Mouse (Mus musculus) adrenal gland, adult 2 months (tissue): ENCODE measurements at regions not wholly inside any gene's neighbourhood (a gene's known extent, or its start where the extent isn't known, plus 50 kb on each side); places are given as distances from the start of the nearest gene placed in this dataset.
A peak's percentile ranks its signal among the peaks of the same experiment; 100 is the strongest.

ENCODE experiments used
- DNase-seq: peaks from one replicate; pipeline ENCODE4 v3.0.0; 2021

- no peak for DNase-seq
Measured at GRCm38 (mm10) chr15:31673038-31673437, 71.4 kb downstream of the Fam173b start.

DNA sequence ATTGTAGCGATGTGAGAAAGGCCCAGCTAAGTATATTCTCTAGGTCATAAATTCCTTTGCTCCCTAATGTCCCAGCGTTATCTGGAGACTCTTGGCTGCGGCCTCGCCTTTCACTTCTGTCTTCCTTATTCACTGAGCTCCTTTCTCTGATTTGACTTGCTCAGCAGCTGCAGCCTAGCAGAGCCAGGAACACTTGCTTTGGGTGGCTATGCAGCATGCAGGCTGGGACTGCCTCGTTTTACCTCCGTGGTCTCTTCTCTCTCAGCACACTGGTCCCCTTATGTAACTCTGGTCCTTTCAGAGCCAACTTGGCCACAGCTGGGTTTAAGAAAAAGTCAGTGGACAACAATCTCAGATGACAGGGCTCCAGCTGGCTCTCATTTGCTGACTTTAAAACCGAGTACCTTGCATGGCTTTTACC lies 75.1 kb downstream of the Fam173b start:
- DNase-seq = no peak

- DNase-seq = no peak
Measured at GRCm38 (mm10) chr15:31693109-31693508, 91.5 kb downstream of the Fam173b start.

- DNase-seq = no peak
Measured at GRCm38 (mm10) chr15:31694877-31695671, 93.4 kb downstream of the Fam173b start.

GRCm38 (mm10) chr15:31703400-31703799 lies 101.7 kb downstream of the Fam173b start:
- DNase-seq = no peak

GRCm38 (mm10) chr15:31707416-31707815 lies 105.8 kb downstream of the Fam173b start:
- no peak for DNase-seq

- DNase-seq = no peak
Measured at GRCm38 (mm10) chr15:31721019-31721418, 119.4 kb downstream of the Fam173b start.

GRCm38 (mm10) chr15:31722429-31722828 lies 120.8 kb downstream of the Fam173b start:
- DNase-seq = no peak

DNA sequence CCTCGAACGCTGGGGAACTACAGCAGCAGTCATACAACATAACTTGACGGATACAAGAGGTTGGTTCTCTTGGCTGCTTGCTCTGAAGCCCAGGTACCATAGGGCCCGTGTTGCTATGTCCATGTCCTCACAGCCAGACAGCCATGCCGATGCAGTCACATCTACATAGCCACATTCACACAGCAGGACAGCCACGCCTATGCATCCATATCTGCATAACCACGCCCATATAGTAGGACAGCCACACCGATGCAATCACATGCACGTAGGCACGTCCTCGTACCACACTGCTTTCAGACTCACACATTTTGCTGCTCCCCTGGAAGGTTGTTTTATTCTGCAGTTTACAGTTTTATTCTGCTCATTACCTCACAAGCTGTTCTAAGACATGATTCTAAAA lies 122.6 kb downstream of the Fam173b start:
- DNase-seq = peak; percentile 7

DNA sequence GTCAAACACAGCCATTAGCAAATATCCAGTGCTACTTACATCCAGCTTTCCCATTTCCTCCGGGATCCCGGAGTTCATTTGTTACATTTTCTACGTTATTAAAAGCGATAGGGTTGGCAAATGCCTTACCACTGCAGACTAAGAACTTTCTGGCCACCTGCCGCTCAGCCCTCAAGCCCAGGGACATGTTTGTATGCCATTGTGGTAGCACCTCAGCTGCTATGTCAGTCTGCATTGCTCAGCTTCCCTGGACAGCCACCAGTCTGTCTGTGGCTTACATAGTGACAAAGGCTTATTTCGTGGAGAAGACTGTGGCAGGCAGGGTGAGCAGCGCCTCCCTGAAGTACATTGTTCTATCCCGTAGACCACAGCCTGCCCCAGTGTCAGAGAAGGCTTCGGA lies 127.5 kb downstream of the Fam173b start:
- no peak for DNase-seq

DNA sequence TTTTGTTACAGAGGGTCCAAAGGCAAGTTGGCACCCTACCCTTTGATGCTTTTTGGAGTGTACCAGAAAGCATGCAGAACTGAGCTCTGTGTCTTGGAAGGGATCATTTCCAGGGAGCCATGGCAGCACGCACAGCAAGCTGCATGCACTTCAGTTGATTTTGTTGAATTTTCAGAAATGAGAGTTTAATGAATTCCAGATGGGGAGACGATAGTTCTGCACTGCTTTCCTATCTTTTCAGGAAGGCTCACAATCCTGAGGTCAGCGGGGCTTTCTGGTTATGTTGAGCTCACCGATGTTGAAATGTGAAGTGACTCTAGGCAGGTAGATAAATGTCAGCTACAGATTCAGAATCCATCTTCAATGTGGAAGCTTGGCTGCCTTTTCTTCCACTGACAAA lies 140.0 kb downstream of the Fam173b start:
- DNase-seq = no peak

GRCm38 (mm10) chr15:31744570-31744969 lies 142.9 kb downstream of the Fam173b start:
- no peak for DNase-seq

GRCm38 (mm10) chr15:31752632-31753031 lies 151.0 kb downstream of the Fam173b start:
- no peak for DNase-seq

DNA sequence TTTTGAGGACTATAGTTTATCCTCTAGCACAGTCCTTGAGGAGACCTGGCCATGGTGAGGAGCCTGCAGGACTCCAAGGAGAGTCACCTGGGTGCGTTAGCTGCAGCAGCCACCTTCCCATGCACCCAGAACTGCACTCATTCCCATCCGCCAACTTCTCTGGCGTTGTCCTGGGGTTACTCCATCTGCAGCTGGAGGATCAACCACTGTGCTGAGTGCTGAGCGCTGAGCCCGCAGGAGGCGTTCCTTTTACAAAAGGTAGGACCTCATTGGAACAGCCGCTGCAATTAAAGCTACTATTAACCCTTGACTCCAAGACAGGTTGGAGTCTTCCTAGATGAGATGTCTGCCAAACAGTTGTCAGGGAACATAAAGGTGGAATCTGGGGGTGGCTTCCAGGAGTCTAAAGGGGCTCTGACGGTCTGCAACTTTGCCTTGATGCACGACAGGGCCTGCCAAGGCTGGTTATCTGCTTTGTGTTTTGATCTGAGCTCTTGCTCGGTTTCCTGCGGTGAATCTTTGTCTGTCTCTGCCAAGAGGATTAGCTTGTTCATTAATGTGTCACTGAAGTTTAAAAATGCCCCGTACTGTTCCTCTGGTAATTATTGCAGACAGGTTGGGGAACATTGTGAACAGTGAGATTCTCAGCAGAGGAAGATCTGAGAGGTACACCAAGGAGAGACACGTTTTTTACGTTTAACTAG lies 152.1 kb downstream of the Fam173b start:
- no peak for DNase-seq

DNA sequence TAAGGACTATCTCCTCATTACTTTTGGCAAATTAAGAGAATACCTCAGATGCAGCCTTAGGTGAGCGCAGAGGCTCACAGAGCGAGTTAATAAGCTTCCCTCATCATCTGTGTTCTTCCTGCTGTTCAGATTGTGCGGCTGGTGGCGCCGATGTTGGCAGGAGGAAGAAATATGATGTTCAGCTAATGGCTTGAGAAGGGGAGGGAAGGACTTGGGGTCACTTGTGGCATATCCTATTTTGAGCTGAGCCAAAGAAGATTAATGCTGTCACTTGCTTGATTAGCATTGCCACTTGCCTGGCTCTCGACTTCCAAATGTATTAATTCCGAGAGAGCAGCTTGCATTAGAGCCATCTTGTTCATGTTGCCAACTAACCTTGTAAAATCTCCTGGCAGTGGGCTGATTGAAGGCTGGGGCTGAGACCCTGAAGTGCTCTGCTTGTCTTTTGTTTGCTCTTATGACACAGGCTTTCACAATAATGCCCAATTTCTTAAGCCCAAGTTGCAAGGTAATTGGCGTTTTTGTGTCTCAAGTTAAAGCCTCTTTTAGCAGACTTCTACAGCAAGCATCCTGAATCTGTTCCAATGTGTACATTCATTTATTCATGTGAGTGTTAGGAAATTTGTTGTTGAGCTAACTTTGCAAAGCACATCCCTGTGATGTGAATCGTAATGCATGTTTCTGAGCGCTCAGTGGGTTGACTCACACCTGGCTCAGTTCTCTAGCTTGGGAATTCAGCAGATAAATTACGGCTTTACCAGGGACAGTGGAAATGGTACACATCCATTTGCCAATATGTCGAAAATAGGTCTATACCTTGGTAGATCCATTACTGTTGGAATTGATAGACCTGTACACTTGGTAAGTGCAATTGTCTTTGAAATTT lies 167.6 kb downstream of the Fam173b start:
- no peak for DNase-seq

DNA sequence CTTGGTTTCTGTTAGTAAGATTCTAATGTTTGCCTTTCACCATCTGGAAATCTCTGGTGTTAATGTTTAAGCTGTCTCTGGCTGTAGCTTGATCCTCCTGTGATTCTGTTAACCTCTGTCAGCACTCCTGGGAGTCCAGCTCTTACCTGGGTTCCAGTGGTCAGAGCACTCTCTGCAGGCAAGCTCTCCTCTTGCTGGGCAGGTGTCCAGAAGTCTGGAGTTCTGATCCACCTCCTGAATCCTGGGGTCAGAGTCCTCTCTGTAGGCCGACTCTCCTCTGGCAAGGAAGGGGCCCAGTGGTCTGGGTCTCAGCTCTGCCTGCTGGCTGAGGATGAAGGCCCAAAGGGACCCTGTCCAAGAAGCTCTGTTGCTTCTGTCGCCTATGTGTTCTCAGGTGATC lies 181.4 kb downstream of the Fam173b start:
- no peak for DNase-seq

DNA sequence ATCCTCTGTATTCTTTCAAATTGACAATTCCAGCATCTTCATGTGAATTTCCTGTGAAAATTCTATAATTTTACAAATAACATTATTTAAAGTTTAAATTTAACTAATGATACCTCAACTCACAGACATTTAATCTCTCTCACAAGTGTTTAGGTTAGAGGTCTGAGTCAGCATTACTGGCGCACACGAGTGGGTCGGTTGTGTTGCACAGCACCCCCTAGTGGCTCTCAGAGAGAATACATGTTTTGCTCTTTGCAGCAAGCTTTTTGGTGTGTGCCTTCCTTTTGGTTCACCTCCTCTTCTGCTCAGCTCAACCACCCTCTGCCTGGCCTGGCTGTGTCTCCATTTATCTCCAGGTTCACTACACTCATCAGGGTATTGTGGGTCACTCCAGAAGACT lies 183.4 kb downstream of the Fam173b start:
- DNase-seq = no peak

DNA sequence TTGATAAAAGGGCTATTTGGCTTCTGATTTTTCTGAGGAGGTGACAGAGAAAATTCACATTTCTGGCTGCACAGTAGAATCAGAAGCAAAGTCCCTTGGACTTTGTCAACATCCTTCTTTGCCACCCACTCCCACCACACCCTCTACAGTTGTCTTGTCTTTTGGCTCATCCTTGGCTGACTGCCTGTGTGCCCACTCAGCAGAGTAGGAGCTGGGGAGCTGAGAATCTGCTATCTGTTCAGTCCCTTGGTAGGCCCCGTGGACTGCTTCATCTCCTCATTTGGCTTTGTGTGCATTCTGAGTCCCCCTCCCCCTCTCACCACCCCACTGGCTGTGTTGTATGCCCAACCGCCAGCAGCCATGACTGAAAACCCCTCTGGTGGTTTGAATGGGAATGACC lies 197.2 kb downstream of the Fam173b start:
- DNase-seq = no peak

DNA sequence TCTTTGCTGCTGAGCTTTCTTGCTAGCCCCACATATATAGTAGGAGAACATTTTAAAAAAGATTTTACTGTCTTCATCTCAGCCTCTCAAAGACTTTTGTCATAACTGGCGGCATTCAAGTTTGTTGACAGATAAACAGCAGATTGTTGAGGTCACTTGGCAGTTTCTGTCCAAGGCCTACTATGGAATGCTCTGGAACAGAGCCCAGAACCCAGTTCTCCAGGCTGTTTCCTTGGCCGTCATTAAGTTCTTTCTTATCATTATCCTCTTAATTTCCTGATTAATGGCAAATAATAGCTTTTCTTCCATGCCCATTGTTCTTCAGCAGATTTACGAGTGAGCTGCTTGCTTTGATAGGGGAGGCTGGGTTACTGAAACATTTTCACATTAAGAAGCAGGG lies 203.9 kb downstream of the Fam173b start:
- peak; percentile 48 for DNase-seq

GRCm38 (mm10) chr15:31815551-31815950 lies 213.9 kb downstream of the Fam173b start:
- no peak for DNase-seq

DNA sequence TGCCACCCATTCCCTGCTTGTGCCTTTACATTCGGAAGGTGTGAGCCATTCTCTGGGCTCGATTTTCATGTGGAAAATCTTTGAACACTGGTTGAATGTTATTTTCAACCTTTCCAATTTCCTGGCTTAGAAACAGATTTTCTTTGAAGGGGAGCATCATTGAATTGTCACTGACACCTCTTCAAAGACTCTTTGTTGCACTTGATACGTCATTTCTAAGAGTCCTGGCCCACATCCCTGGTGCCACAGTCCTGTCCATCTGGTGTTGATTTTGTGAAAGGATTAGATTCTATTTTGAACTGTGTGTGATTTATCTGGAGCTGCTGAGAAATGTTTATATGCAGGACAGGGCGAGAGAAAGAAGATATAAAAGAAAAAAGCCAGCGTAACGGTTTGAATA lies 217.6 kb downstream of the Fam173b start:
- no peak for DNase-seq

GRCm38 (mm10) chr15:31827219-31827618 lies 225.6 kb downstream of the Fam173b start:
- peak; percentile 16 for DNase-seq

- DNase-seq = no peak
Measured at GRCm38 (mm10) chr15:31841519-31841918, 239.9 kb downstream of the Fam173b start.
